Mouse (Mus musculus): ENCODE data around the gene Lrp10.

The Lrp10 gene

DNA sequence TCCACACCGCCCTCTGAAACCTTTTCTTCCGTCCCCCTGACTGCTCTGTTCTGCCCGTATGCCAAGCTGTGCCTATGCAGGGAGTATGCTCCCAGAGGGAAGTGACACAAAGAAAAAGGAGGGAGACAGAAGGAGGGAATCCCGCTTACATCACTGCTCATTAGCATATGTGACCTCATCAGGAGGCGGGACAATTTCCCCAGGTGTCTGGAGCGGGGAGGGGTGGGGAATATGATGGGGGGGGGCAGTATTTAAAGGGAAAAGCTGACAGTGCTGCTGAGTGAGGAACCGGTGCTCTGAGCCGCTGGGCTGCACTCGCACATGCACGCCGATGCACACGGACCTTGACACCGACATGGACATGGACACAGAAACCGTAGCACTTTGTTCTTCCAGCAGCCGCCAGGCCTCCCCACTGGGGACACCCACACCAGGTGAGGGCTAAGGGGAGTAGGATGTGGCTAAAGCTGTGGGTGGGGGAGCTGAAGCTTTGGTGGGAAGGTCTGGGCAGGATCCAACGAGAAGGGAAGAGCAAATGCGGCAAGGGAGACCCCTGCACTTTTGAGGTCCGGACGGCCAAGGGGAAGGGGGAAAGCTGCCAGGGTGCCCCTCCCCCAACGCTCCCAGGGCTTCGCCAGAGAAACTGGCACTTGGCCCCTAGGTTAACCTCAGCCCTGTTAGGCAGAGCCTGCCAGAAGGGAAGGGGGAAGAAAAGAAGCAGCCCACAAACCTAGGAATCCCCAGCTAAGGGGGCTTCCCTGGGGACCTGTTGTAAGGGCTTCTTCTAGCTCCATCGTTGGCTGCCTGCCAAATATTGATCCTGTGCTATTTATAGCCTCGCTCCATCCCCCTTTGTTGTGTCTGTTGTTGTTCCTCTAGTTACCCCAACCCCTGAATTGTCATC is 12.3 kb downstream of the Lrp10 start, which contains the start of gene Rem2:
Gene Rem2 (plus strand): TSS at position 160 of the 904 bp plus-strand sequence.
- DNase-seq (ENCODE audit: low spot score) = peak; percentile 86

- DNase-seq (ENCODE audit: low spot score) = no peak
Measured at GRCm38 (mm10) chr14:54477172-54477909, 13.4 kb downstream of the Lrp10 start.

GRCm38 (mm10) chr14:54479451-54479920 is 15.5 kb downstream of the Lrp10 start:
- DNase-seq (ENCODE audit: low spot score) = peak; percentile 79

DNA sequence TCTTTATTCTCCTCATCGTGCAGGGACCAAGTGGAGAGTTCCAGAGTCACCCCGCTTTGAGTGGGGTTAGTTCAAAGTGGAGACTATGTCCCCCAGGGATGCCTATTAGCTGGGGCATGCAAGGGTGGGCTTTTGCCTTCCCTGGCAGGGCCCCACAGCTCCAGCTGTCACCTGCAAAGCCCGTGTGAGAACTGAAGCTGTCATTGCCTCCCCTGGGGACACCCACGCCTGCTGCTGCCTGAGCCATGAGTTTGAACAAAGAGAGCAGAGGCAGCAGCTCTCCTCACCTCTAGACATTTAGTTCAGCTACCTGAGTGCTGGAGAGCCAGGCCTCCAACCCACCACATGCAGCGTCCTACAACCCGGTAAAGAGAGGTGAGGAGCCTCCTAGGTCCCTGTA is 16.7 kb downstream of the Lrp10 start:
- DNase-seq (ENCODE audit: low spot score) = peak; percentile 45

- DNase-seq (ENCODE audit: low spot score) = no peak
Measured at GRCm38 (mm10) chr14:54481402-54481801, 17.5 kb downstream of the Lrp10 start.

- DNase-seq (ENCODE audit: low spot score) = peak; percentile 69
Measured at GRCm38 (mm10) chr14:54482498-54482897, 18.6 kb downstream of the Lrp10 start.

DNA sequence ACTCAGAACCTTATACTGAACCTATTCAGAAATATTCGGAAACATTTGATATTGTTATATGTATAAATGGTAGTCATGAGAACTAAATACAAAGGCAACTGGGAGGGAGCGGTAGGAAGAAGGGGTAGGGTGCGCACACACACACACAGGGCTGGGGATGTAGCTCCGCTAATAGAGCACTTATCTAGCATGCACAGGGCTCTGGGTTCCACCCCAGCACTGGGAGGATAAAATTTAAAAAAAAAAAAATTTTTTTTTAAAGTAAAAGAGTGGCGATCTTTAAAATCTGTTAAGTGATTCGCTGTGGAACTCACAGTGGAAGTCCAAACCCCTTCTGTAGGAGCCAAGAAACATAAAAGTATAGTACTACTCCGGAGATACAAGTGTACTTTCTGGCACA is 22.0 kb downstream of the Lrp10 start:
- no peak for DNase-seq (ENCODE audit: low spot score)

- no peak for DNase-seq (ENCODE audit: low spot score)
Measured at GRCm38 (mm10) chr14:54487732-54488131, 23.8 kb downstream of the Lrp10 start.

DNA sequence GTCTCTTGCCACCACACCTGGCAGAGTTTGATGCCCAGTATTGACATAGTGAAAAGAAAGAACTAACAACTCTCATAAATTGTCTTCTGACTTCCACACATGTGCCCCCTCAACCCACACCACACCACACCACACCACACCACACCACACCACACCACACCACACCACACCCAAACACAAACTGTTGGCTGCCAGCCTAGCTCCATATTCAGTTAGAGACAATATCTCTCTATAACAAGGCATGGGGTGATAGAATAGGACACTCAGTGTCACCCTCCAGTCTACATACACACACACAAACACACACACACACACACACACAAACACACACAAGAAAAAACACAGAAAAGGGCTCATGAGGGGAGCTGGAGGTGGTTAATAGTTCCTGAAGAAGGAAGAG is 24.4 kb downstream of the Lrp10 start:
- no peak for DNase-seq (ENCODE audit: low spot score)

GRCm38 (mm10) chr14:54492345-54493131 is 28.6 kb downstream of the Lrp10 start:
- DNase-seq (ENCODE audit: low spot score) = no peak

DNA sequence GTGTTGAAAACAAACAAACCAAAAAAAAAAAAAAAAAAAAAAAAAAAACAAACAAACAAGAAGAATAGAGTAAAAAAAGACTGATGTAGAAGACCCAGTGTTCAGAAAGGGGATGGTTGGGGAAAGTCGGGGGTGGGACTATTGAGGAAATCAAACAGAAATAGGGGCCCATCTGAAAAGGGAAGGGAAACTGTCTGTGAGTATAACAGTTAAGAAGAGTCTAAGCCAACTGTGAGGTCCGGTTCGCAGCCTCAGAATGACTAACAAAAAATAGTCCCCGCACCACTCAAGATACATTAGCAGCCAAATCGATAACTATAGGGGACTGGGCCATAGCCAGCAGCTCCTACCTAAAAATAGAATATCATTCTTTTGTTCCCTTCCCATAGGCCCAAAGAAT is 29.3 kb downstream of the Lrp10 start:
- no peak for DNase-seq (ENCODE audit: low spot score)

DNA sequence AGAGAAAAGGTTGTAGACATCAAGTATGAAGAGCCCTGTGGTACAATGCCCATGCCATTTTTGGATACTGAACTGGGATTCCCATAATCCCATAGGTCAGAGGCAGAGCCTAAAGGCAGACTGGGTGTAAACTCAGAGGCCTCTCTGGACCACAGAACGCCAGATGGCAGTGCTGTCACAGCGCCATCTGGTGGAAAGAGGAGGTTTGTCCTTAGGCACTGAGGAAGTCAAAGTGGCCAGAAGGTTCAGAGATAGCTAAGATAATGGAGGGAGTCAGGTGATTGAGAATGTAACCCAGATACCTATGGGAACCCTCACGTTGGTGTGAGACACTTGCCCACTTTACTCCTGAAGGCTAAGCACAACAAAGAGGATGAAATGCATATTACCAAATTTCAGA is 30.3 kb downstream of the Lrp10 start:
- peak; percentile 84 for DNase-seq (ENCODE audit: low spot score)

- DNase-seq (ENCODE audit: low spot score) = no peak
Measured at GRCm38 (mm10) chr14:54496706-54497105, 32.8 kb downstream of the Lrp10 start.

DNA sequence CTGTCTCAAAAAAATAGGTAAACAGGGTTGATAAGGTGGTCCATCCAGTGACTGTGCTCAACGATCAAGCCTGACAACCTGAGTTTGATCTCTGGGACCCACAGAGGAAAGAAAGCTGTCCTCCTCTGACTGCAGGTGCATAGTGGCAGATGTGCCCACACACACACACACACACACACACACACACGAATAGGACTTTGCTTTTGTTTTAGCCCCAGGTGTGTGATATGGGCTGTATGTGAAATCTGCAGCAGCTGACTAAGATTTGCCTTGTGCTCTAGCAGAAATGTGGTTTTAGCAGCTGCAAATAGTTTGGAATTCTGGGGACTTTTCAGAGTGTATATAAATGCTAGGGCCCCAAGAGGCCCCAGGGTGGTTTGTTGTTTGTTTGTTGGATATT is 35.4 kb downstream of the Lrp10 start:
- no peak for DNase-seq (ENCODE audit: low spot score)

GRCm38 (mm10) chr14:54501365-54501764 is 37.4 kb downstream of the Lrp10 start:
- DNase-seq (ENCODE audit: low spot score) = no peak

GRCm38 (mm10) chr14:54503092-54503491 is 39.2 kb downstream of the Lrp10 start:
- DNase-seq (ENCODE audit: low spot score) = no peak

GRCm38 (mm10) chr14:54509774-54510173 is 45.8 kb downstream of the Lrp10 start:
- DNase-seq (ENCODE audit: low spot score) = no peak

DNA sequence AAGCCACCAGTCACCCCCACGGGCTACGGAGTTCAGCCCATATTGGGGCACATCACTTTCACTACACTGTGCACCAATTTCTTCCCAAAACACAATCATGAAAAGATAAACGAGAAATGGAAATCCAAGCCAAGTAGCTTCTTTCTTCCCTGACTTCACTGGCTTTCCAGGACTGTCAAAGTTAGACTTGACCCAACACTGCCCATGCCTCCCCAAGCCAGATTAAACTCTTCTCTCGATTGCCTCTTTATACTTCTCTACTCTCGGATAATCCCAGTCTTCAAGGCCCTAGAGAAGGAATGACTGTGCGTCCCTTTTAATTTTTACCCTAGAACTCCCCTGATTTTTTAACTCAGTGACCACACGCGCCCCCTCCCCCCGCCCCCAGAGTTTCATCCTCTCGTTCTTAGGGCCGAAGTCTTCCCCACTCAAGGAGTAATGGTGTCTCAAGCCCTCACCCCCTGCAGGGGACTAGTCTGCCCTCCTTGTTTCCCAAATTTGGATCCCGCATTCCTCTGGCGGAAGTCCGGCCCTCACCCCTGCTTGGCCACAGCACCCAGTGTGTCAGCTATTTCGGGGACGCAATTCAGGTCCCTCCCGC is 52.9 kb downstream of the Lrp10 start:
- no peak for DNase-seq (ENCODE audit: low spot score)

All from retina, embryonic 14.5 days (tissue).